In the genomic region with DNA sequence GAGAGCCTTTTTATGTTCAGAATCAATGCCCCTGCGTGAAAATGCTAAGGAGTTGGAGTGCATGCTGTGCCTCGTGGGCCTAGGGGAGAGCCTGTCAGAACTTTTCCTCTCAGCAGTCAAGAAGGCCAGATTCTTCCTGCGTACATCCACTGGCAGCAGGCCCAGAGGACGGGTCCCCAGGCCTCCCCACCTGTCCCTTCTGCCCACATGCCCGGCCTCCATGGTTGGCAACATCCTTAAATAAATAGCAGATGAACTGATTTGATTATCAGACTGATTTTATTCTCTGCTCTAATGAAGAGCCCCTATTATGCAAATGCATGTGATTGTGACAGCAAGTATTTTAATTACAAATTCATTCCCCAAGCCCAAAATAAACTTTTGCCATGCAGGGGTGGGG, we compare ENCODE assay signal across 30 mouse cellular contexts.
DNase-seq lines count a peak whose midpoint lies in the region; ATAC-seq and TF ChIP-seq lines count a peak whose summit lies in the region.
"Had no signal": no experiment of that assay in that cellular context is flagged by ENCODE, and none has a peak within 500 bp of the region (broad histone marks: within the 10 kb centered on the region; RNA-seq: fewer than 3 reads in every experiment).

No protein-coding gene starts in this region.

- H3K4me3 ChIP-seq in hindbrain, embryonic 13.5 days: no peak overlapping the region
- H3K4me3 ChIP-seq in hindbrain, embryonic 11.5 days (ENCODE audit: low read depth, low read length): no peak overlapping the region
- no peak overlapping the region for H3K4me3 ChIP-seq in left cerebral cortex, adult 2 months
- H3K4me3 ChIP-seq: embryonic facial prominence, embryonic 10.5 days; embryonic facial prominence, embryonic 15.5 days; heart, embryonic 10.5 days; heart, embryonic 15.5 days; hindbrain, embryonic 12.5 days; limb, embryonic 13.5 days; lung, embryonic 15.5 days; midbrain, embryonic 13.5 days; myocyte; neural tube, embryonic 12.5 days had no signal

- no peak overlapping the region for H3K4me2 ChIP-seq in hindbrain, embryonic 13.5 days
- no peak overlapping the region for H3K4me2 ChIP-seq in hindbrain, embryonic 11.5 days (replicated peaks; ENCODE audit: low read depth, low read length)
- H3K4me2 ChIP-seq: embryonic facial prominence, embryonic 15.5 days; heart, embryonic 15.5 days; hindbrain, embryonic 12.5 days; limb, embryonic 13.5 days; liver, embryonic 11.5 days; lung, embryonic 15.5 days; midbrain, embryonic 13.5 days; neural tube, embryonic 12.5 days had no signal

- 31% methylated on average over 5 of the region's 5 CpGs for WGBS in hindbrain, embryonic 13.5 days
- WGBS in hindbrain, embryonic 11.5 days: 63% methylated on average over 5 of the region's 5 CpGs

- DNase-seq in cerebellum, postnatal 14 days: peak; percentile 47 to 51
- DNase-seq in cerebellum, adult 11-12 months: no peak
- DNase-seq in hindbrain, embryonic 11.5 days (ENCODE audit: low spot score): no peak
- peak; percentile 76 for DNase-seq in left cerebral cortex, postnatal 4 days
- DNase-seq in left cerebral cortex, adult 2 months (ENCODE audit: extremely low spot score in 1 of 2, low spot score in 2 of 2): no peak
- peak; percentile 6 for DNase-seq in right cerebral cortex, postnatal 4 days
- no peak for DNase-seq in right cerebral cortex, postnatal 25 days
- DNase-seq: adrenal gland, postnatal 10 days; cerebellum, adult 11 months; gastrocnemius, postnatal 25 days; heart, adult 11 months; kidney, adult 11 months; kidney, postnatal 14 days; spleen, adult 18-20 months; thymus, postnatal 14 days had no signal

- ATAC-seq in hindbrain, embryonic 13.5 days (ENCODE audit: low FRiP score): no peak
- ATAC-seq in hindbrain, embryonic 11.5 days (ENCODE audit: low FRiP score): no peak
- ATAC-seq: inflammation-experienced regulatory T-cells, adult 6 months; midbrain, embryonic 13.5 days; Patski had no signal

- intact Hi-C loops in left cerebral cortex, postnatal 4 days (cut with DNase I): no loop called here
- intact Hi-C loops in left cerebral cortex, adult 2 months (cut with DNase I): no loop called here

- H3K27me3 ChIP-seq in hindbrain, embryonic 13.5 days: no peaks in the 10 kb centered on the region
- no peaks in the 10 kb centered on the region for H3K27me3 ChIP-seq in hindbrain, embryonic 11.5 days (ENCODE audit: control insufficient read depth, insufficient read depth, low read length)
- H3K27me3 ChIP-seq: embryonic facial prominence, embryonic 15.5 days; heart, embryonic 15.5 days; hindbrain, embryonic 12.5 days; limb, embryonic 13.5 days; lung, embryonic 15.5 days; midbrain, embryonic 13.5 days; neural tube, embryonic 12.5 days; Patski had no signal

- no peaks in the 10 kb centered on the region for H3K9me3 ChIP-seq in hindbrain, embryonic 13.5 days
- no peaks in the 10 kb centered on the region for H3K9me3 ChIP-seq in hindbrain, embryonic 11.5 days (ENCODE audit: control insufficient read depth, low read length)
- H3K9me3 ChIP-seq: embryonic facial prominence, embryonic 10.5 days; embryonic facial prominence, embryonic 15.5 days; heart, embryonic 10.5 days; heart, embryonic 15.5 days; hindbrain, embryonic 12.5 days; limb, embryonic 13.5 days; lung, embryonic 15.5 days; midbrain, embryonic 13.5 days; neural tube, embryonic 12.5 days had no signal

- no peak overlapping the region for H3K9ac ChIP-seq in hindbrain, embryonic 13.5 days
- no peak overlapping the region for H3K9ac ChIP-seq in hindbrain, embryonic 11.5 days (ENCODE audit: low read depth, low read length)
- H3K9ac ChIP-seq: embryonic facial prominence, embryonic 15.5 days; heart, embryonic 15.5 days; hindbrain, embryonic 12.5 days; limb, embryonic 13.5 days; lung, embryonic 15.5 days; midbrain, embryonic 13.5 days; neural tube, embryonic 12.5 days had no signal

- TF ChIP-seq CTCF in left cerebral cortex, adult 2 months (IDR thresholded peaks at IDR 0.05): no peak

- H3K4me1 ChIP-seq in hindbrain, embryonic 13.5 days (replicated peaks): peaks cover 13% of the 10 kb centered on the region; the same call in 1 of the 2 replicates
- H3K4me1 ChIP-seq in hindbrain, embryonic 11.5 days (replicated peaks; ENCODE audit: control insufficient read depth, insufficient read depth, low read length): no peaks in the 10 kb centered on the region
- H3K4me1 ChIP-seq: embryonic facial prominence, embryonic 10.5 days; embryonic facial prominence, embryonic 15.5 days; heart, embryonic 10.5 days; heart, embryonic 15.5 days; limb, embryonic 13.5 days; lung, embryonic 15.5 days; neural tube, embryonic 12.5 days had no signal

- H3K27ac ChIP-seq in hindbrain, embryonic 13.5 days: 0 out of 2 replicates have a peak overlapping the region, but pooled peaks have one; percentile 30
- no peak overlapping the region for H3K27ac ChIP-seq in hindbrain, embryonic 11.5 days (ENCODE audit: low read depth, low read length)
- no peak overlapping the region for H3K27ac ChIP-seq in left cerebral cortex, adult 2 months
- H3K27ac ChIP-seq: embryonic facial prominence, embryonic 10.5 days; embryonic facial prominence, embryonic 15.5 days; heart, embryonic 10.5 days; heart, embryonic 15.5 days; hindbrain, embryonic 12.5 days; limb, embryonic 13.5 days; lung, embryonic 15.5 days; midbrain, embryonic 13.5 days; neural tube, embryonic 12.5 days had no signal

- H3K36me3 ChIP-seq in hindbrain, embryonic 13.5 days: no peaks in the 10 kb centered on the region
- no peaks in the 10 kb centered on the region for H3K36me3 ChIP-seq in hindbrain, embryonic 11.5 days (ENCODE audit: control insufficient read depth, insufficient read depth, low read length)
- H3K36me3 ChIP-seq: embryonic facial prominence, embryonic 10.5 days; embryonic facial prominence, embryonic 15.5 days; G1E; heart, embryonic 10.5 days; heart, embryonic 15.5 days; hindbrain, embryonic 12.5 days; limb, embryonic 13.5 days; lung, embryonic 15.5 days; midbrain, embryonic 13.5 days; neural tube, embryonic 12.5 days had no signal

Comparison
In these comparisons a context has a peak if more than half of its experiments do, and no peak if none do; other contexts are left out.
1. DNase-seq: peak in cerebellum, postnatal 14 days (2 of 2), left cerebral cortex, postnatal 4 days (single experiment) and right cerebral cortex, postnatal 4 days (single experiment); none in cerebellum, adult 11-12 months (single experiment), hindbrain, embryonic 11.5 days (single experiment), left cerebral cortex, adult 2 months (0 of 2) and right cerebral cortex, postnatal 25 days (single experiment).